Mouse (Mus musculus) lung, postnatal 0 days (tissue): Measurements from ENCODE around the gene Jakmip3. TPM values are rescaled to one million over a fixed set of nuclear protein-coding genes. Genes with fewer than 3 reads are reported as not detected.
A peak's percentile ranks its signal among the peaks of the same experiment; 100 is the strongest.

Experiments
- ATAC-seq: fragments of 200-750 bp; cut with Nextera tagmentation; 2 replicates; pipeline ENCODE4 v1.8.0; 2017; ENCODE audit warnings: moderate library complexity
- DNase-seq: peaks from one replicate; pipeline ENCODE4 v3.0.0-alpha.2; 2016; ENCODE audit warnings: low spot score
- H3K27ac ChIP-seq: fragments of 300-500 bp; sonication (generic); 2 replicates; pipeline ENCODE4 v1.5.1; 2014; ENCODE audit warnings: antibody characterized with exemption, mild to moderate bottlenecking, low read length, mixed read lengths
- H3K27me3 ChIP-seq: fragments of 300-500 bp; sonication (generic); replicated peaks from 2 replicates; pipeline ENCODE4 v1.6.1; 2014; ENCODE audit warnings: low read length, mixed read lengths; ENCODE audit not compliant: insufficient read depth
- H3K36me3 ChIP-seq: fragments of 300-500 bp; sonication (generic); 2 replicates; pipeline ENCODE4 v1.6.1; 2014; ENCODE audit warnings: low read length, mixed read lengths; ENCODE audit not compliant: insufficient read depth
- H3K4me1 ChIP-seq: fragments of 300-500 bp; sonication (generic); 2 replicates; pipeline ENCODE4 v1.6.1; 2014; ENCODE audit warnings: antibody characterized with exemption, low read depth, low read length, mixed read lengths; ENCODE audit not compliant: insufficient read depth
- H3K4me2 ChIP-seq: fragments of 300-500 bp; sonication (generic); replicated peaks from 2 replicates; pipeline ENCODE4 v1.6.1; 2014; ENCODE audit warnings: low read depth, mild to moderate bottlenecking, low read length, moderate library complexity, mixed read lengths
- H3K4me3 ChIP-seq: fragments of 300-500 bp; sonication (generic); 2 replicates; pipeline ENCODE4 v1.5.1; 2014; ENCODE audit warnings: low read depth, low read length
- H3K9ac ChIP-seq: fragments of 300-500 bp; sonication (generic); replicated peaks from 2 replicates; pipeline ENCODE4 v1.6.1; 2014; ENCODE audit warnings: low read depth, mild to moderate bottlenecking
- H3K9me3 ChIP-seq: fragments of 300-500 bp; sonication (generic); 2 replicates; pipeline ENCODE4 v1.6.1; 2016; ENCODE audit warnings: low read length, mixed read lengths
- CTCF ChIP-seq: IDR thresholded peaks from 2 replicates; pipeline ENCODE4 v1.5.1; 2016; ENCODE audit warnings: antibody characterized with exemption, mild to moderate bottlenecking
- EP300 ChIP-seq: IDR thresholded peaks from 2 replicates; pipeline ENCODE4 v1.6.1; 2016; ENCODE audit warnings: antibody characterized with exemption, mild to moderate bottlenecking, control low read depth
- WGBS: fragments of 180-500 bp; shearing (Covaris S2); extraction: QIAGEN DNeasy Blood & Tissue Kit; methylation state at CpG from one replicate; pipeline ENCODE4 v1.1.7; 2014; 5-methylcytosine and 5-hydroxymethylcytosine counted together
- polyA plus RNA-seq: library from polyadenylated mRNA; unstranded; fragments of >200 nt; fragmentation: Nextera tagmentation; extraction: Ambion mirVana; gene quantifications from 2 replicates; pipeline ENCODE4 v1.2.1, GENCODE M21; 2015

Jakmip3 gene
- polyA plus RNA-seq, 1 experiment from 2014 or later = not detected

- no peak overlapping the region for H3K27ac ChIP-seq
- TF ChIP-seq CTCF (no peak), EP300 (no peak)
- no peaks in the 10 kb centered on the region for H3K27me3 ChIP-seq
- H3K4me3 ChIP-seq = no peak overlapping the region
- H3K9me3 ChIP-seq = no peaks in the 10 kb centered on the region
- 62% methylated on average over 7 of the region's 7 CpGs for WGBS
- no peak for ATAC-seq
- H3K4me1 ChIP-seq = no peaks in the 10 kb centered on the region
- H3K4me2 ChIP-seq = no peak overlapping the region
- no peak overlapping the region for H3K9ac ChIP-seq
- DNase-seq = no peak
- H3K36me3 ChIP-seq = no peaks in the 10 kb centered on the region
Measured at GRCm38 (mm10) chr7:139126549-139126948, 186.0 kb downstream of the Jakmip3 start.

- Histone ChIP-seq H3K9ac (no peak overlapping the region), H3K4me3 (no peak overlapping the region), H3K4me1 (no peaks in the 10 kb centered on the region), H3K9me3 (no peaks in the 10 kb centered on the region), H3K4me2 (no peak overlapping the region), H3K36me3 (no peaks in the 10 kb centered on the region), H3K27ac (no peak overlapping the region), H3K27me3 (no peaks in the 10 kb centered on the region)
- ATAC-seq = no peak
- WGBS = 61% methylated on average over 4 of the region's 4 CpGs
- TF ChIP-seq CTCF (no peak), EP300 (no peak)
- DNase-seq = no peak
Measured at GRCm38 (mm10) chr7:139128994-139129393, 188.5 kb downstream of the Jakmip3 start.

- H3K4me3 ChIP-seq = no peak overlapping the region
- no peak overlapping the region for H3K4me2 ChIP-seq
- DNase-seq (no peak), ATAC-seq (no peak)
- WGBS = 53% methylated on average over 6 of the region's 6 CpGs
- no peaks in the 10 kb centered on the region for H3K27me3 ChIP-seq
- TF ChIP-seq EP300 (no peak), CTCF (no peak)
- no peak overlapping the region for H3K27ac ChIP-seq
- H3K4me1 ChIP-seq = no peaks in the 10 kb centered on the region
- no peaks in the 10 kb centered on the region for H3K36me3 ChIP-seq
- H3K9me3 ChIP-seq = no peaks in the 10 kb centered on the region
- H3K9ac ChIP-seq = no peak overlapping the region
Measured at GRCm38 (mm10) chr7:139130361-139130760, 189.8 kb downstream of the Jakmip3 start.

GRCm38 (mm10) chr7:139131538-139131937, 191.0 kb downstream of the Jakmip3 start:
- Histone ChIP-seq H3K4me2 (no peak overlapping the region), H3K36me3 (no peaks in the 10 kb centered on the region), H3K4me3 (no peak overlapping the region), H3K9ac (no peak overlapping the region), H3K4me1 (no peaks in the 10 kb centered on the region), H3K27ac (no peak overlapping the region), H3K27me3 (no peaks in the 10 kb centered on the region), H3K9me3 (no peaks in the 10 kb centered on the region)
- TF ChIP-seq CTCF = no peak
- no peak for TF ChIP-seq EP300
- 45% methylated on average over 8 of the region's 8 CpGs for WGBS
- peak; percentile 31 for DNase-seq
- no peak for ATAC-seq

DNA sequence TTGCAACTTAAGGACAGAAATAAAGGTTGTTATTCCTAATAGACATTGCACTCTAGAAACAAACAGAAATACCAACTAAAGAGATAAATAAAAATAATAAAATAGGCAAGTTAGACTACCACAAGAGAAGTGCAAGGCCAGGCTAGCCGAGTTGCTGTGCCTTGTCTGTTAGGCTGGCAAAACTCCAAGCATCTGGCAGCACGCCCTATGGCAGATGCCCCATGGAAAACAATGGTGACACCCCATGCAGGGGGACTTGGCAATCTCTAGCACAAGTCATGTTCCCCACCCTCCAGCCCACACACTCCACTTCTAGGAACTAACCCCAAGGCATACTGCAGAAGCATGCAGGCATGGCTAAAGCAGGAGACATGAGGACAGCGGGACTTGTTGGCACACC, 192.9 kb downstream of the Jakmip3 start:
- H3K27me3 ChIP-seq = no peaks in the 10 kb centered on the region
- no peaks in the 10 kb centered on the region for H3K9me3 ChIP-seq
- 55% methylated on average over 3 of the region's 3 CpGs for WGBS
- H3K36me3 ChIP-seq = no peaks in the 10 kb centered on the region
- no peak overlapping the region for H3K4me2 ChIP-seq
- ATAC-seq = no peak
- H3K4me3 ChIP-seq = no peak overlapping the region
- H3K9ac ChIP-seq = no peak overlapping the region
- TF ChIP-seq EP300 (no peak), CTCF (no peak)
- no peaks in the 10 kb centered on the region for H3K4me1 ChIP-seq
- no peak overlapping the region for H3K27ac ChIP-seq
- DNase-seq = no peak

Other genes with a start within 250 kb of the Jakmip3 start
- gene Ppp2r2d, start 94.7 kb upstream of the Jakmip3 start, polyA plus RNA-seq = 28.0 and 29.5 TPM in 2 replicates
- gene Mapk1ip1, start 94.5 kb upstream of the Jakmip3 start, polyA plus RNA-seq = 14.9 and 15.0 TPM in 2 replicates
- 117 and 141 TPM in 2 replicates for gene Bnip3, start 31.2 kb upstream of the Jakmip3 start, polyA plus RNA-seq
- gene Dpysl4, start 145.3 kb downstream of the Jakmip3 start, polyA plus RNA-seq = 0.54 and 1.1 TPM in 2 replicates